Mouse (Mus musculus): ENCODE results near the gene Sun1. TPM values are rescaled to one million over a fixed set of nuclear protein-coding genes. Genes with fewer than 3 reads are reported as not detected.
A peak's percentile ranks its signal among the peaks of the same experiment; 100 is the strongest.

Sun1 gene
- 10 to 100 TPM; 36.2 to 64.2 TPM for polyA plus RNA-seq (2017; shearing (Covaris generic))

- ATAC-seq, result peak; percentile 87
These were observed at the start of gene Sun1 for GRCm38 (mm10) chr5:139199995-139200769. TSS of gene Sun1 (plus strand) at chr5:139200637.

GRCm38 (mm10) chr5:139160899-139161298, 39.5 kb upstream of the Sun1 start:
- ATAC-seq, result peak; percentile 34

- peak; percentile 38 for ATAC-seq
These were observed 38.8 kb upstream of the Sun1 start for GRCm38 (mm10) chr5:139161632-139162031.

- ATAC-seq, result peak; percentile 91
These were observed 33.6 kb upstream of the Sun1 start for GRCm38 (mm10) chr5:139166781-139167361.

- ATAC-seq, result no peak
These were observed 32.9 kb upstream of the Sun1 start for GRCm38 (mm10) chr5:139167548-139167947.

GRCm38 (mm10) chr5:139171929-139172328, 28.5 kb upstream of the Sun1 start:
- no peak for ATAC-seq

- ATAC-seq, result no peak
These were observed 26.3 kb upstream of the Sun1 start for GRCm38 (mm10) chr5:139174141-139174540.

GRCm38 (mm10) chr5:139174556-139175547, 25.6 kb upstream of the Sun1 start:
- peak; percentile 46 for ATAC-seq

GRCm38 (mm10) chr5:139178895-139179631, 21.4 kb upstream of the Sun1 start:
- peak; percentile 85 for ATAC-seq

GRCm38 (mm10) chr5:139183131-139183530, 17.3 kb upstream of the Sun1 start:
- no peak for ATAC-seq

GRCm38 (mm10) chr5:139183601-139184000, 16.8 kb upstream of the Sun1 start:
- ATAC-seq, result no peak

GRCm38 (mm10) chr5:139184897-139185296, 15.5 kb upstream of the Sun1 start:
- no peak for ATAC-seq

GRCm38 (mm10) chr5:139189726-139190125, 10.7 kb upstream of the Sun1 start:
- no peak for ATAC-seq

GRCm38 (mm10) chr5:139190958-139191357, 9.5 kb upstream of the Sun1 start:
- no peak for ATAC-seq

- ATAC-seq, result no peak
These were observed 1.7 kb upstream of the Sun1 start for GRCm38 (mm10) chr5:139198779-139199178.

- ATAC-seq, result no peak
These were observed 822 bp upstream of the Sun1 start for GRCm38 (mm10) chr5:139199636-139199994.

GRCm38 (mm10) chr5:139200770-139201569, 533 bp downstream of the Sun1 start:
- ATAC-seq, result peak; percentile 24

GRCm38 (mm10) chr5:139202127-139202526, 1.7 kb downstream of the Sun1 start:
- ATAC-seq, result no peak

GRCm38 (mm10) chr5:139203312-139203711, 2.9 kb downstream of the Sun1 start:
- ATAC-seq, result no peak

GRCm38 (mm10) chr5:139206081-139206480, 5.6 kb downstream of the Sun1 start:
- no peak for ATAC-seq

- ATAC-seq, result peak; percentile 47
These were observed 6.1 kb downstream of the Sun1 start for GRCm38 (mm10) chr5:139206525-139206924.
